Mouse (Mus musculus) gonadal fat pad, adult 2 months (tissue): ENCODE data around the gene Smyd1. TPM values are rescaled to one million over a fixed set of nuclear protein-coding genes. Genes with fewer than 3 reads are reported as not detected.
"Not testable (repeated sequence)": the region's sequence is repeated elsewhere in the genome, so short reads cannot be mapped to it uniquely, and the experiment has no call there.

ENCODE experiments used
- DNase-seq: peaks from one replicate; pipeline ENCODE4 v3.0.0-alpha.2; 2012; ENCODE audit warnings: low read depth
- polyA plus RNA-seq: library from polyadenylated mRNA; depleted of rRNA; stranded (reverse); fragments of >200 nt; gene quantifications from 2 replicates; pipeline ENCODE4 v1.2.3, GENCODE M21; 2012

Gene Smyd1
- polyA plus RNA-seq, 1 experiment: 0.85 TPM

- no peak for DNase-seq
These were observed 2.8 kb upstream of the Smyd1 start for GRCm38 (mm10) chr6:71324816-71325215.

GRCm38 (mm10) chr6:71322491-71322921, 473 bp upstream of the Smyd1 start, which contains the start of gene Cd8b1:
TSS of gene Cd8b1 (plus strand) at chr6:71322788.
- DNase-seq: no peak

- DNase-seq: no peak
These were observed 14.5 kb downstream of the Smyd1 start for GRCm38 (mm10) chr6:71307486-71307885.

GRCm38 (mm10) chr6:71302097-71302731, 19.8 kb downstream of the Smyd1 start:
- DNase-seq: no peak

- no peak for DNase-seq
These were observed 23.3 kb downstream of the Smyd1 start for GRCm38 (mm10) chr6:71298751-71299150.

- no peak for DNase-seq
These were observed 24.0 kb downstream of the Smyd1 start for GRCm38 (mm10) chr6:71298051-71298450.

- DNase-seq: no peak
These were observed 26.7 kb downstream of the Smyd1 start for GRCm38 (mm10) chr6:71295303-71295702.

GRCm38 (mm10) chr6:71293509-71293908, 28.5 kb downstream of the Smyd1 start:
- no peak for DNase-seq

- DNase-seq: no peak
These were observed 42.6 kb downstream of the Smyd1 start for GRCm38 (mm10) chr6:71279418-71279817.

GRCm38 (mm10) chr6:71274621-71275020, 47.4 kb downstream of the Smyd1 start:
- DNase-seq: no peak

GRCm38 (mm10) chr6:71273715-71274114, 48.3 kb downstream of the Smyd1 start:
- no peak for DNase-seq

GRCm38 (mm10) chr6:71272316-71272741, 49.7 kb downstream of the Smyd1 start:
- DNase-seq: no peak

- peak; percentile 75 for DNase-seq
These were observed 50.4 kb downstream of the Smyd1 start, which contains the start of gene Krcc1 for GRCm38 (mm10) chr6:71271389-71272315. TSS of gene Krcc1 (plus strand) at chr6:71271677.

GRCm38 (mm10) chr6:71271057-71271388, 51.0 kb downstream of the Smyd1 start:
- no peak for DNase-seq

- no peak for DNase-seq
These were observed 51.6 kb downstream of the Smyd1 start for GRCm38 (mm10) chr6:71270301-71271056.

GRCm38 (mm10) chr6:71269686-71270050, 52.4 kb downstream of the Smyd1 start:
- not testable (repeated sequence) for DNase-seq

- no peak for DNase-seq
These were observed 52.9 kb downstream of the Smyd1 start for GRCm38 (mm10) chr6:71268929-71269685.

- not testable (repeated sequence) for DNase-seq
These were observed 54.4 kb downstream of the Smyd1 start for GRCm38 (mm10) chr6:71267603-71268002.

GRCm38 (mm10) chr6:71262142-71262833, 59.7 kb downstream of the Smyd1 start:
- DNase-seq: no peak

GRCm38 (mm10) chr6:71261060-71261459, 61.0 kb downstream of the Smyd1 start:
- no peak for DNase-seq
